Mouse (Mus musculus) hindbrain, embryonic 15.5 days (tissue): ENCODE measurements at regions not wholly inside any gene's neighbourhood (a gene's known extent, or its start where the extent isn't known, plus 50 kb on each side); places are given as distances from the start of the nearest gene placed in this dataset.

Source experiments
- ATAC-seq: fragments of 200-750 bp; cut with Nextera tagmentation; 2 replicates; pipeline ENCODE4 v1.8.0; 2017; ENCODE audit warnings: low read depth, moderate number of reproducible peaks, moderate TSS enrichment; ENCODE audit not compliant: low FRiP score
- H3K27ac ChIP-seq: fragments of 300-500 bp; sonication (generic); replicated peaks from 2 replicates; pipeline ENCODE4 v1.5.1; 2015; ENCODE audit warnings: mild to moderate bottlenecking, inconsistent platforms
- H3K27me3 ChIP-seq: fragments of 300-500 bp; sonication (generic); 2 replicates; pipeline ENCODE4 v1.6.1; 2015; ENCODE audit warnings: control low read depth, inconsistent platforms
- H3K36me3 ChIP-seq: fragments of 300-500 bp; sonication (generic); 2 replicates; pipeline ENCODE4 v1.6.1; 2015; ENCODE audit warnings: control low read depth, inconsistent platforms
- H3K4me1 ChIP-seq: fragments of 300-500 bp; sonication (generic); replicated peaks from 2 replicates; pipeline ENCODE4 v1.6.1; 2015; ENCODE audit warnings: control low read depth, inconsistent platforms
- H3K4me2 ChIP-seq: fragments of 300-500 bp; sonication (generic); 2 replicates; pipeline ENCODE4 v1.6.1; 2015; ENCODE audit warnings: moderate library complexity, mild to moderate bottlenecking, inconsistent platforms
- H3K4me3 ChIP-seq: fragments of 300-500 bp; sonication (generic); 2 replicates; pipeline ENCODE4 v1.5.1; 2015; ENCODE audit warnings: mild to moderate bottlenecking, inconsistent platforms
- H3K9ac ChIP-seq: fragments of 300-500 bp; sonication (generic); 2 replicates; pipeline ENCODE4 v1.6.1; 2015; ENCODE audit warnings: inconsistent platforms
- H3K9me3 ChIP-seq: fragments of 300-500 bp; sonication (generic); 2 replicates; pipeline ENCODE4 v1.6.1; 2016; ENCODE audit warnings: control low read depth, inconsistent platforms
- WGBS: fragments of 180-500 bp; shearing (Covaris S2); methylation state at CpG from one replicate; pipeline ENCODE4 v1.1.7; 2015; 5-methylcytosine and 5-hydroxymethylcytosine counted together

DNA sequence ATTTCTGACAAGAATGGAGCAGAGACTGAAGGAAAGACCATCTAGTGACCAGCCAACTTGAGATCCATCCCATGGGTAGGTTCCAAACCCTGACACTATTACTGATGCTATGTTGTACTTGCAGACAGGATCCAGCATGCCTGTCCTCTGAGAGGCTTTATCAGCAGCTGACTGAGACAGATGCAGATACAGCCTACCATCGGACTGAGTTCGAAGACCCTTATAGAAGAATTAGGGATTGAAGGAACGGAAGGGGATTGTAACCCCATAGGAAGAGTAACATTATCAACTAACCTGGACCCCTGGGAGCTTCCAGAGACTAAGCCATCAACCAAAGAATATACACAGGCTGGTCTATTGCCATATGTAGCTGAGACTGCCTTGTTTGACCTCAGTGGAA is 183.1 kb upstream of the Adcy2 start:
- H3K9me3 ChIP-seq, result no peaks in the 10 kb centered on the region
- no peaks in the 10 kb centered on the region for H3K36me3 ChIP-seq
- H3K4me1 ChIP-seq, result no peaks in the 10 kb centered on the region
- no peak overlapping the region for H3K9ac ChIP-seq
- 96% methylated on average over 3 of the region's 3 CpGs for WGBS
- no peaks in the 10 kb centered on the region for H3K27me3 ChIP-seq
- H3K4me2 ChIP-seq, result no peak overlapping the region
- ATAC-seq, result no peak
- no peak overlapping the region for H3K27ac ChIP-seq
- H3K4me3 ChIP-seq, result no peak overlapping the region

DNA sequence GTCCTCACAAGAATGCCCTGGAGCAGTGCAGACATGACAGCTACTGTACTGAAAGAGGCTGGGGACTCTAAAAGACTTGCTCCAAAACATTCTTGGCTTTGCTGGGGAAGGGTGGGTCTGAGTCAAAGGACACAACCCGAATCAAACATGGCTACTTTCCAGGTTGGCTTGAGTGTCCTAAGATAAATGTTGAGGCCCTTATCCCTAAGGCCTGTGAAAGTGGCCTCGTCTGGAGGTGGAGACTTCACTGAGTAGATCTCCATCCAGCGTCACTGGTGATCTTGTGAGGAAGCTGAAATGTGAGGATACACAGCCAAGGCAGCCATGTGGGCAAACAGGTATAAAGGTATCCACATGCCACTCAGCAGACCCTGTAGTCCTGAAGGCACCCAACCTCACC is 191.3 kb upstream of the Adcy2 start:
- 85% methylated on average over 3 of the region's 3 CpGs for WGBS
- Histone ChIP-seq H3K9ac (no peak overlapping the region), H3K36me3 (no peaks in the 10 kb centered on the region), H3K27me3 (no peaks in the 10 kb centered on the region), H3K4me1 (no peaks in the 10 kb centered on the region), H3K4me2 (no peak overlapping the region), H3K4me3 (no peak overlapping the region), H3K27ac (no peak overlapping the region), H3K9me3 (no peaks in the 10 kb centered on the region)
- no peak for ATAC-seq

DNA sequence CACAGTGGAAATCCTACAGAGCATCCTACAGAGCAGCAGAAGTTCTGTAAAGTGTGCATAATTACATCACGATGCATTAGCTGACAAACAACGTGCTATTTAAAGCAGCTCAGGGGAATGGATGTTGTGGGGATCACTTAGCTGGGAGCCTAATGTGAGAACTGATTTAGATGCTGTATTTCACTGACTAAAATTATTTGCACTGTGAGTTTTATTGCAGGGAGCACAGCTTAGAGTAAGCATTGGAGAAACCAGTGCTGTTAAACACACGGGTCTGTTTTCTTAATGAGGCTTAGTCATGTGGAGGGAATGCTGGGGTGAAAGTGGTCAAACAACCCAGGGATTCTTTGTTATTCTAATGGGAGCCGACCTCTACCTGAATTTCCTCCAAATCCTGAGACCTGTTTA is 197.1 kb upstream of the Adcy2 start:
- Histone ChIP-seq H3K27ac (no peak overlapping the region), H3K4me2 (no peak overlapping the region), H3K36me3 (no peaks in the 10 kb centered on the region), H3K4me1 (peaks cover 6% of the 10 kb centered on the region; the same call in 1 of the 2 replicates), H3K27me3 (no peaks in the 10 kb centered on the region), H3K9ac (no peak overlapping the region), H3K9me3 (no peaks in the 10 kb centered on the region), H3K4me3 (no peak overlapping the region)
- WGBS, result 10% methylated on average over 4 of the region's 4 CpGs
- ATAC-seq, result peak; percentile 59; the same call in 1 of the 2 replicates

GRCm38 (mm10) chr13:69207741-69208568 is 208.6 kb upstream of the Adcy2 start:
- no peaks in the 10 kb centered on the region for H3K4me1 ChIP-seq
- H3K9me3 ChIP-seq, result no peaks in the 10 kb centered on the region
- WGBS, result 80% methylated on average over 10 of the region's 10 CpGs

GRCm38 (mm10) chr13:69208569-69208881 is 209.2 kb upstream of the Adcy2 start:
- Histone ChIP-seq H3K4me3 (no peak overlapping the region), H3K27me3 (no peaks in the 10 kb centered on the region), H3K4me2 (no peak overlapping the region), H3K9me3 (no peaks in the 10 kb centered on the region), H3K36me3 (no peaks in the 10 kb centered on the region), H3K9ac (no peak overlapping the region), H3K4me1 (no peaks in the 10 kb centered on the region), H3K27ac (no peak overlapping the region)
- ATAC-seq, result no peak
- 89% methylated on average over 4 of the region's 4 CpGs for WGBS

More at GRCm38 (mm10) chr13:69207741-69208568, 208.6 kb upstream of the Adcy2 start:
- H3K4me2 ChIP-seq, result no peak overlapping the region
- no peaks in the 10 kb centered on the region for H3K27me3 ChIP-seq
- H3K4me3 ChIP-seq, result no peak overlapping the region
- H3K36me3 ChIP-seq, result no peaks in the 10 kb centered on the region
- H3K9ac ChIP-seq, result no peak overlapping the region
- H3K27ac ChIP-seq, result no peak overlapping the region
- no peak for ATAC-seq

GRCm38 (mm10) chr13:69216579-69216978 is 217.2 kb upstream of the Adcy2 start:
- no peaks in the 10 kb centered on the region for H3K9me3 ChIP-seq
- 80% methylated on average over 3 of the region's 3 CpGs for WGBS

DNA sequence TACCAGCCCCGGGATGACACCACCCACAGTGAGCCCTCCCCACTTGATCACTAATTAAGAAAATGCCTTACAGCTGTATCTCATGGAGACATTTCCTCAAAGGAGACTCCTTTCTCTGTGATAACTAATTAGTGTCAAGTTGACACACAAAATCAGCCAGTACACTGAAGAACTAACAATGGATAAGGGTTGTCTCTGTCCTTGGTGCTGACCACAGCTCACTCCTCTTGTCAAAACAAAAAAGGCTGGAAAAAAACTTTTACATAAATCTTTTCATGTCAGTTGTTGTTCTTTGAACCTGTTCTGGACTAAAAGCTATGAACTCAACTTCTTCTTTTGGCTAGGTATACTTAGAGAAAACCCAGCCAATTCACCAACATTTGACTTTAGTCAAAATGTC is 221.1 kb upstream of the Adcy2 start:
- H3K27me3 ChIP-seq, result no peaks in the 10 kb centered on the region
- no peak overlapping the region for H3K4me2 ChIP-seq
- no peak overlapping the region for H3K4me3 ChIP-seq
- H3K9ac ChIP-seq, result no peak overlapping the region
- no peaks in the 10 kb centered on the region for H3K36me3 ChIP-seq
- H3K27ac ChIP-seq, result no peak overlapping the region
- WGBS, result 32% methylated on average over 1 of the region's 1 CpGs
- ATAC-seq, result no peak
- H3K4me1 ChIP-seq, result no peaks in the 10 kb centered on the region
- H3K9me3 ChIP-seq, result no peaks in the 10 kb centered on the region

More at GRCm38 (mm10) chr13:69216579-69216978, 217.2 kb upstream of the Adcy2 start:
- ATAC-seq, result no peak
- Histone ChIP-seq H3K27me3 (no peaks in the 10 kb centered on the region), H3K4me3 (no peak overlapping the region), H3K9ac (no peak overlapping the region), H3K36me3 (no peaks in the 10 kb centered on the region), H3K4me1 (no peaks in the 10 kb centered on the region), H3K4me2 (no peak overlapping the region), H3K27ac (no peak overlapping the region)

- Histone ChIP-seq H3K9ac (no peak overlapping the region), H3K27ac (no peak overlapping the region), H3K4me1 (no peaks in the 10 kb centered on the region), H3K36me3 (no peaks in the 10 kb centered on the region), H3K4me2 (no peak overlapping the region), H3K4me3 (no peak overlapping the region), H3K9me3 (no peaks in the 10 kb centered on the region), H3K27me3 (no peaks in the 10 kb centered on the region)
- WGBS, result 80% methylated on average over 5 of the region's 5 CpGs
- ATAC-seq, result no peak
Measured at GRCm38 (mm10) chr13:69226538-69226937, 227.2 kb upstream of the Adcy2 start.

GRCm38 (mm10) chr13:69230361-69230943 is 231.1 kb upstream of the Adcy2 start:
- Histone ChIP-seq H3K27me3 (no peaks in the 10 kb centered on the region), H3K4me2 (no peak overlapping the region), H3K9me3 (no peaks in the 10 kb centered on the region), H3K9ac (no peak overlapping the region), H3K4me3 (no peak overlapping the region), H3K36me3 (no peaks in the 10 kb centered on the region), H3K27ac (no peak overlapping the region), H3K4me1 (no peaks in the 10 kb centered on the region)
- 76% methylated on average over 10 of the region's 10 CpGs for WGBS
- ATAC-seq, result no peak

DNA sequence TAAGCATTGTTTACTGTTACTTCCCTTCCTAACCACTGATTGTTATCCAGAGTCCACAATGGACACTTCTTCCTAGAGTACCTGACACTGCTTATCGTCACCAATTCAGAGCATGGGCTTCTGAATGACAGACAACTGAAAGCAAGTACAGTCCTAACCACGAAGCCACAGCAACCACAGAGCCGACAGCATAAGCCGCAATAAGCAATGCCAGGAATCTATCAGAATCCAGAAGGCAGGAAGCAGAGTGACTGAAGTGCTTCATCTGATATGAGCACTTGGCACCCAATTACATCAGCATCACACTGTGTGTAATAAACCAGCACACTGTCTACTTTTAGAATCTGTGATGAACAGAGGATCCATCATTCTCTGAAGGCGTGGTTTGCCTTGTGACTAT is 237.0 kb upstream of the Adcy2 start:
- Histone ChIP-seq H3K27me3 (no peaks in the 10 kb centered on the region), H3K4me1 (no peaks in the 10 kb centered on the region), H3K27ac (no peak overlapping the region), H3K9me3 (no peaks in the 10 kb centered on the region), H3K4me3 (no peak overlapping the region), H3K4me2 (no peak overlapping the region), H3K36me3 (no peaks in the 10 kb centered on the region), H3K9ac (no peak overlapping the region)
- no peak for ATAC-seq
- WGBS, result 81% methylated on average over 5 of the region's 5 CpGs

- Histone ChIP-seq H3K4me1 (no peaks in the 10 kb centered on the region), H3K9ac (no peak overlapping the region)
- WGBS, result 80% methylated on average over 3 of the region's 3 CpGs
Measured at GRCm38 (mm10) chr13:69237918-69238317, 238.6 kb upstream of the Adcy2 start.

GRCm38 (mm10) chr13:69239261-69239915 is 240.0 kb upstream of the Adcy2 start:
- 71% methylated on average over 2 of the region's 2 CpGs for WGBS
- no peaks in the 10 kb centered on the region for H3K36me3 ChIP-seq
- H3K9ac ChIP-seq, result no peak overlapping the region
- H3K27ac ChIP-seq, result no peak overlapping the region
- ATAC-seq, result no peak
- H3K4me1 ChIP-seq, result no peaks in the 10 kb centered on the region
- H3K9me3 ChIP-seq, result no peaks in the 10 kb centered on the region
- H3K4me3 ChIP-seq, result no peak overlapping the region
- no peaks in the 10 kb centered on the region for H3K27me3 ChIP-seq
- no peak overlapping the region for H3K4me2 ChIP-seq

More at GRCm38 (mm10) chr13:69237918-69238317, 238.6 kb upstream of the Adcy2 start:
- no peaks in the 10 kb centered on the region for H3K27me3 ChIP-seq
- H3K4me2 ChIP-seq, result no peak overlapping the region
- H3K27ac ChIP-seq, result no peak overlapping the region
- no peaks in the 10 kb centered on the region for H3K36me3 ChIP-seq
- no peaks in the 10 kb centered on the region for H3K9me3 ChIP-seq
- no peak for ATAC-seq
- no peak overlapping the region for H3K4me3 ChIP-seq
